Mouse (Mus musculus): Measurements from ENCODE around the gene Tom1. TPM values are rescaled to one million over a fixed set of nuclear protein-coding genes. Genes with fewer than 3 reads are reported as not detected.
A peak's percentile ranks its signal among the peaks of the same experiment; 100 is the strongest.

Tom1 gene
- total and polyA plus RNA-seq, 2 experiments from 2014 or later: 47.1 to 48.7 TPM

GRCm38 (mm10) chr8:75110093-75110492 lies 76.6 kb downstream of the Tom1 start:
- peak overlapping the region; percentile 92 for H3K4me2 ChIP-seq (ENCODE audit: low read depth, low read length, poor library complexity, severe bottlenecking)
- no peak for TF ChIP-seq CTCF (IDR thresholded peaks at IDR 0.05)
- no peak for DNase-seq (ENCODE audit: low spot score)
- H3K27ac ChIP-seq (ENCODE audit: low read depth, low read length): no peak overlapping the region
- H3K9me3 ChIP-seq (ENCODE audit: low read length): no peaks in the 10 kb centered on the region
- H3K9ac ChIP-seq (replicated peaks; ENCODE audit: low read length, poor library complexity, severe bottlenecking): peak overlapping the region; percentile 50
- 18% methylated on average over 13 of the region's 13 CpGs for WGBS
- H3K4me3 ChIP-seq (ENCODE audit: low read depth, low read length): peak overlapping the region; percentile 74
- ATAC-seq (ENCODE audit: low FRiP score): no peak
- no peaks in the 10 kb centered on the region for H3K27me3 ChIP-seq (ENCODE audit: insufficient read depth, low read length)
- peaks cover 6% of the 10 kb centered on the region; the same call in 1 of the 2 replicates for H3K4me1 ChIP-seq (ENCODE audit: insufficient read depth, low read length)
- peaks cover 10% of the 10 kb centered on the region for H3K36me3 ChIP-seq (ENCODE audit: insufficient read depth, low read length)

DNA sequence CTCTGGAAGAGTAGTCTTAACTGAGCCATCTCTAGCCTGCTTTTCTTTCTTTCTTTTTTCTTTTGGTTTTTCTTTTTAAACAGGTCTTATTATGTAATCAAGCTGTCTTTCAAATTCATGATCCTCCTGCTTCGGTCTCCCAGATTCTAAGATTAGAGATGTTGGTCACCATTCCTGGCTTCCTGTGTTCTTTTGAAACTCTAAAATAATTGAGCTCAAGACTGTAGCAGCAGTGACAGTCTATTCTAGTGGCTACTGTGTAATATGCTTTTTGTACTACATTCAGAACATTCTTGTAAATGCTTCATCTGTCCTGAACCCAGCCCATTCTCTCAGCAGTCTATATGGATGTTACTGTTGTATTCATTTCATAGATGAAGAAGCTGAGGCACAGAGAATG lies 85.0 kb downstream of the Tom1 start:
- Histone ChIP-seq H3K9me3 (ENCODE audit: low read length) (no peaks in the 10 kb centered on the region), H3K4me1 (ENCODE audit: insufficient read depth, low read length) (no peaks in the 10 kb centered on the region), H3K9ac (replicated peaks; ENCODE audit: low read length, poor library complexity, severe bottlenecking) (no peak overlapping the region), H3K4me2 (ENCODE audit: low read depth, low read length, poor library complexity, severe bottlenecking) (no peak overlapping the region), H3K27me3 (ENCODE audit: insufficient read depth, low read length) (no peaks in the 10 kb centered on the region), H3K4me3 (ENCODE audit: low read depth, low read length) (no peak overlapping the region), H3K27ac (ENCODE audit: low read depth, low read length) (no peak overlapping the region), H3K36me3 (ENCODE audit: insufficient read depth, low read length) (peaks cover 22% of the 10 kb centered on the region)
- DNase-seq (ENCODE audit: low spot score): no peak
- WGBS: 98% methylated on average over 1 of the region's 1 CpGs
- TF ChIP-seq CTCF (IDR thresholded peaks at IDR 0.05): no peak
- ATAC-seq (ENCODE audit: low FRiP score): no peak

DNA sequence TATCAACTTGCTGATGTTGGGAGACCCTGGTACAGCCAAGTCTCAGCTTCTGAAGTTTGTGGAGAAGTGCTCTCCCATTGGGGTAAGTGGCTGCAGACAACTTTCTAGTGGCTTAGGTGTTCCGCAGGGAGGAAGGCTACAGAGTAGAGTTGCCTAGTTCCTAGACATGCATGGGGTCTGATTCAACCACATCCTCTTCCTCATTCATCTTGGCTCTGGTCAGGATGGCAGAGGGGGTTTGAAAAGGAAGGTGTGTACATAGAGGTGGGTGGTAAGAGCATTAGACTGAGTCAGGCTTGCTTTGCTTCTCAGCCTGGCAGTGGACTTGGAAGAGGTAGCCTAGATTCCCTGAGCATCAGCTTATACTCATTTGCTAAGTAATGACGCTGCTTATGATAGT lies 85.8 kb downstream of the Tom1 start:
- H3K27ac ChIP-seq (ENCODE audit: low read depth, low read length): no peak overlapping the region
- H3K4me2 ChIP-seq (ENCODE audit: low read depth, low read length, poor library complexity, severe bottlenecking): no peak overlapping the region
- no peak for DNase-seq (ENCODE audit: low spot score)
- ATAC-seq (ENCODE audit: low FRiP score): no peak
- peaks cover 17% of the 10 kb centered on the region for H3K36me3 ChIP-seq (ENCODE audit: insufficient read depth, low read length)
- no peaks in the 10 kb centered on the region for H3K27me3 ChIP-seq (ENCODE audit: insufficient read depth, low read length)
- 94% methylated on average over 2 of the region's 2 CpGs for WGBS
- TF ChIP-seq CTCF (IDR thresholded peaks at IDR 0.05): no peak
- H3K4me3 ChIP-seq (ENCODE audit: low read depth, low read length): no peak overlapping the region
- H3K9me3 ChIP-seq (ENCODE audit: low read length): no peaks in the 10 kb centered on the region
- H3K9ac ChIP-seq (replicated peaks; ENCODE audit: low read length, poor library complexity, severe bottlenecking): no peak overlapping the region
- H3K4me1 ChIP-seq (ENCODE audit: insufficient read depth, low read length): no peaks in the 10 kb centered on the region

Other genes with a start within 250 kb of the Tom1 start
- not detected in 2 replicates for gene Isx, start 160.5 kb upstream of the Tom1 start, total RNA-seq (2014; rRNA removed)
- gene Isx, start 160.5 kb upstream of the Tom1 start, polyA plus RNA-seq (2015; fragmentation: Nextera tagmentation; extraction: Ambion mirVana): not detected in 2 replicates
- 48.5 and 60.1 TPM in 2 replicates for gene Hmgxb4, start 40.3 kb upstream of the Tom1 start, total RNA-seq (2014; rRNA removed)
- gene Hmgxb4, start 40.3 kb upstream of the Tom1 start, polyA plus RNA-seq (2015; fragmentation: Nextera tagmentation; extraction: Ambion mirVana): 27.6 and 29.6 TPM in 2 replicates
- 10.1 and 12.9 TPM in 2 replicates for gene Hmox1, start 59.9 kb downstream of the Tom1 start, total RNA-seq (2014; rRNA removed)
- gene Hmox1, start 59.9 kb downstream of the Tom1 start, polyA plus RNA-seq (2015; fragmentation: Nextera tagmentation; extraction: Ambion mirVana): 13.2 and 15.1 TPM in 2 replicates
- gene Mcm5, start 75.9 kb downstream of the Tom1 start, total RNA-seq (2014; rRNA removed): 17.8 and 18.3 TPM in 2 replicates
- 13.7 and 15.1 TPM in 2 replicates for gene Mcm5, start 75.9 kb downstream of the Tom1 start, polyA plus RNA-seq (2015; fragmentation: Nextera tagmentation; extraction: Ambion mirVana)
- gene Rasd2, start 180.2 kb downstream of the Tom1 start, total RNA-seq (2014; rRNA removed): 10.1 and 14.4 TPM in 2 replicates
- gene Rasd2, start 180.2 kb downstream of the Tom1 start, polyA plus RNA-seq (2015; fragmentation: Nextera tagmentation; extraction: Ambion mirVana): 4.5 and 5.5 TPM in 2 replicates